Mouse (Mus musculus): ENCODE results near the gene Igsf9. TPM values are rescaled to one million over a fixed set of nuclear protein-coding genes. Genes with fewer than 3 reads are reported as not detected.

The Igsf9 gene
- polyA plus RNA-seq, 1 experiment, result 11.8 TPM

- Histone ChIP-seq H3K4me1 (ENCODE audit: control insufficient read depth, insufficient read depth, low read length) (no peaks in the 10 kb centered on the region), H3K4me3 (replicated peaks; ENCODE audit: extremely low read depth, low read depth, low read length) (no peak overlapping the region)
- DNase-seq, result no peak
- TF ChIP-seq POLR2A (IDR thresholded peaks at IDR 0.05; ENCODE audit: borderline replicate concordance, extremely low read depth, low read depth, low read length), result no peak
- TF ChIP-seq CTCF (IDR thresholded peaks at IDR 0.05; ENCODE audit: insufficient read depth, low read length), result 0 out of 2 replicates have a peak, but pooled peaks have one; percentile 7
- WGBS, result 46% methylated on average over 2 of the region's 2 CpGs
Measured at GRCm38 (mm10) chr1:172450226-172450625, 31.4 kb upstream of the Igsf9 start.

- Histone ChIP-seq H3K4me3 (replicated peaks; ENCODE audit: extremely low read depth, low read depth, low read length) (no peak overlapping the region), H3K4me1 (ENCODE audit: control insufficient read depth, insufficient read depth, low read length) (no peaks in the 10 kb centered on the region)
- 34% methylated on average over 17 of the region's 17 CpGs for WGBS
- TF ChIP-seq CTCF (IDR thresholded peaks at IDR 0.05; ENCODE audit: insufficient read depth, low read length) (no peak), POLR2A (IDR thresholded peaks at IDR 0.05; ENCODE audit: borderline replicate concordance, extremely low read depth, low read depth, low read length) (no peak)
- DNase-seq, result no peak
Measured at GRCm38 (mm10) chr1:172450848-172451470, 30.6 kb upstream of the Igsf9 start.

GRCm38 (mm10) chr1:172452911-172453310 is 28.7 kb upstream of the Igsf9 start:
- Histone ChIP-seq H3K4me1 (ENCODE audit: control insufficient read depth, insufficient read depth, low read length) (no peaks in the 10 kb centered on the region), H3K4me3 (replicated peaks; ENCODE audit: extremely low read depth, low read depth, low read length) (no peak overlapping the region)
- TF ChIP-seq CTCF (IDR thresholded peaks at IDR 0.05; ENCODE audit: insufficient read depth, low read length) (no peak), POLR2A (IDR thresholded peaks at IDR 0.05; ENCODE audit: borderline replicate concordance, extremely low read depth, low read depth, low read length) (no peak)
- 59% methylated on average over 2 of the region's 2 CpGs for WGBS
- DNase-seq, result no peak

GRCm38 (mm10) chr1:172453810-172454209 is 27.8 kb upstream of the Igsf9 start:
- H3K4me1 ChIP-seq (ENCODE audit: control insufficient read depth, insufficient read depth, low read length), result no peaks in the 10 kb centered on the region
- DNase-seq, result no peak
- TF ChIP-seq POLR2A (IDR thresholded peaks at IDR 0.05; ENCODE audit: borderline replicate concordance, extremely low read depth, low read depth, low read length), result no peak
- no peak for TF ChIP-seq CTCF (IDR thresholded peaks at IDR 0.05; ENCODE audit: insufficient read depth, low read length)
- 86% methylated on average over 2 of the region's 2 CpGs for WGBS
- no peak overlapping the region for H3K4me3 ChIP-seq (replicated peaks; ENCODE audit: extremely low read depth, low read depth, low read length)

- TF ChIP-seq CTCF (IDR thresholded peaks at IDR 0.05; ENCODE audit: insufficient read depth, low read length) (no peak), POLR2A (IDR thresholded peaks at IDR 0.05; ENCODE audit: borderline replicate concordance, extremely low read depth, low read depth, low read length) (no peak)
- Histone ChIP-seq H3K4me3 (replicated peaks; ENCODE audit: extremely low read depth, low read depth, low read length) (no peak overlapping the region), H3K4me1 (ENCODE audit: control insufficient read depth, insufficient read depth, low read length) (no peaks in the 10 kb centered on the region)
- 17% methylated on average over 4 of the region's 4 CpGs for WGBS
- DNase-seq, result no peak
Measured at GRCm38 (mm10) chr1:172455416-172455815, 26.2 kb upstream of the Igsf9 start.

- no peak for DNase-seq
Measured at GRCm38 (mm10) chr1:172456001-172456677, 25.4 kb upstream of the Igsf9 start.

GRCm38 (mm10) chr1:172457196-172457595 is 24.4 kb upstream of the Igsf9 start:
- DNase-seq, result no peak
- 64% methylated on average over 3 of the region's 3 CpGs for WGBS

More at GRCm38 (mm10) chr1:172456001-172456677, 25.4 kb upstream of the Igsf9 start:
- TF ChIP-seq CTCF (IDR thresholded peaks at IDR 0.05; ENCODE audit: insufficient read depth, low read length) (no peak), POLR2A (IDR thresholded peaks at IDR 0.05; ENCODE audit: borderline replicate concordance, extremely low read depth, low read depth, low read length) (no peak)
- WGBS, result 53% methylated on average over 7 of the region's 7 CpGs
- Histone ChIP-seq H3K4me3 (replicated peaks; ENCODE audit: extremely low read depth, low read depth, low read length) (no peak overlapping the region), H3K4me1 (ENCODE audit: control insufficient read depth, insufficient read depth, low read length) (no peaks in the 10 kb centered on the region)

GRCm38 (mm10) chr1:172458041-172458440 is 23.5 kb upstream of the Igsf9 start:
- 77% methylated on average over 3 of the region's 3 CpGs for WGBS
- Histone ChIP-seq H3K4me1 (ENCODE audit: control insufficient read depth, insufficient read depth, low read length) (no peaks in the 10 kb centered on the region), H3K4me3 (replicated peaks; ENCODE audit: extremely low read depth, low read depth, low read length) (no peak overlapping the region)
- DNase-seq, result no peak
- TF ChIP-seq CTCF (IDR thresholded peaks at IDR 0.05; ENCODE audit: insufficient read depth, low read length), result no peak
- no peak for TF ChIP-seq POLR2A (IDR thresholded peaks at IDR 0.05; ENCODE audit: borderline replicate concordance, extremely low read depth, low read depth, low read length)

More at GRCm38 (mm10) chr1:172457196-172457595, 24.4 kb upstream of the Igsf9 start:
- TF ChIP-seq CTCF (IDR thresholded peaks at IDR 0.05; ENCODE audit: insufficient read depth, low read length) (no peak), POLR2A (IDR thresholded peaks at IDR 0.05; ENCODE audit: borderline replicate concordance, extremely low read depth, low read depth, low read length) (no peak)
- no peak overlapping the region for H3K4me3 ChIP-seq (replicated peaks; ENCODE audit: extremely low read depth, low read depth, low read length)
- H3K4me1 ChIP-seq (ENCODE audit: control insufficient read depth, insufficient read depth, low read length), result no peaks in the 10 kb centered on the region

- TF ChIP-seq POLR2A (IDR thresholded peaks at IDR 0.05; ENCODE audit: borderline replicate concordance, extremely low read depth, low read depth, low read length) (no peak), CTCF (IDR thresholded peaks at IDR 0.05; ENCODE audit: insufficient read depth, low read length) (no peak)
- no peak overlapping the region for H3K4me3 ChIP-seq (replicated peaks; ENCODE audit: extremely low read depth, low read depth, low read length)
- H3K4me1 ChIP-seq (ENCODE audit: control insufficient read depth, insufficient read depth, low read length), result no peaks in the 10 kb centered on the region
- 47% methylated on average over 2 of the region's 2 CpGs for WGBS
- DNase-seq, result no peak
Measured at GRCm38 (mm10) chr1:172461602-172462001, 20.0 kb upstream of the Igsf9 start.

GRCm38 (mm10) chr1:172462534-172462933 is 19.1 kb upstream of the Igsf9 start:
- DNase-seq, result no peak
- TF ChIP-seq CTCF (IDR thresholded peaks at IDR 0.05; ENCODE audit: insufficient read depth, low read length) (no peak), POLR2A (IDR thresholded peaks at IDR 0.05; ENCODE audit: borderline replicate concordance, extremely low read depth, low read depth, low read length) (no peak)
- Histone ChIP-seq H3K4me3 (replicated peaks; ENCODE audit: extremely low read depth, low read depth, low read length) (no peak overlapping the region), H3K4me1 (ENCODE audit: control insufficient read depth, insufficient read depth, low read length) (no peaks in the 10 kb centered on the region)
- 65% methylated on average over 3 of the region's 3 CpGs for WGBS

Measured in lung, adult 2 months (tissue).